Mouse (Mus musculus): ENCODE measurements at regions not wholly inside any gene's neighbourhood (a gene's known extent, or its start where the extent isn't known, plus 50 kb on each side); places are given as distances from the start of the nearest gene placed in this dataset.

GRCm38 (mm10) chr6:143287322-143287721 is 120.3 kb downstream of the Etnk1 start:
- DNase-seq, result no peak

- no peak for DNase-seq
Measured at GRCm38 (mm10) chr6:143288491-143289130, 121.6 kb downstream of the Etnk1 start.

- no peak for DNase-seq
Measured at GRCm38 (mm10) chr6:143293648-143294047, 126.6 kb downstream of the Etnk1 start.

DNA sequence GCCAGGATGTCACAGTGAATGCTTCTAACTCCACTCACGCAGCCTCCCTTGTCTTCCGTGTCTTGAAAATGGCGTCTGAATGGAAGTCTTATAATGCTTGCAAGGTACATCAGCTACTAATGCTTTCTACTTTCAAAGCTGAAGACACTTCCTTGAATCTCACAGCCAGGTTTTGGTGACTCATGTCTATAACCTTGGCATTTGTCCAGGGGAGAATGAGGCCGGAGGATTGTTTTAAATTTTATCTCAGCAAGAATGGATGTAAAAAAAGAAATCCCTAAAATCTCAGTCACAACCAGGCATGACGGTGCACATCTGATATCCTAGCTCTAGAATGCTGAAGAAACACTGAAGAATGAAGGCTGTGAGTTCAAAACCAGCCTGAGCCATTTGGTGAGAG is 131.4 kb downstream of the Etnk1 start:
- DNase-seq, result no peak

DNA sequence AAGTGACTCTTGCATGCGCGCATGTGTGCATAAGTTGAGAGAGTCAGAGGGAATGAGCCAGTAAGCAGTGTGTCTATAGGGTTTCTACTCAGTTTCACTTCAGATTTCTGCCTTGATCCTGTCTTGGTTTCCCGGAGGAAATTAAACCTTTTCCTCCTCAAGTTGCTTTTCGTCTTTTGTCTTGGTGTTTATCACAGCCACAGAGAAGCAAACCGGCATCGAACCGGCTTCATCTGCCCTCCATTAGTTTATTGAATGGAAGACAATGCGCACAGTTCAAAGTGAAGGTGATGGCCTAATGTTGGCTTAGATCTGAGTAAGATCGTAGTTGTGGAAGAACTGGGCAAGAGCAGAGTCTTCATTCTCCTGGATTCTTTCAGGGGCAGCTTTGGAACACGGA is 134.4 kb downstream of the Etnk1 start:
- DNase-seq, result no peak

GRCm38 (mm10) chr6:143307327-143307726 is 140.3 kb downstream of the Etnk1 start:
- peak; percentile 11 for DNase-seq

- DNase-seq, result no peak
Measured at GRCm38 (mm10) chr6:143315859-143316258, 148.8 kb downstream of the Etnk1 start.

GRCm38 (mm10) chr6:143320426-143320825 is 153.4 kb downstream of the Etnk1 start:
- no peak for DNase-seq

GRCm38 (mm10) chr6:143324636-143325035 is 157.6 kb downstream of the Etnk1 start:
- no peak for DNase-seq

- DNase-seq, result no peak
Measured at GRCm38 (mm10) chr6:143326956-143327722, 160.1 kb downstream of the Etnk1 start.

GRCm38 (mm10) chr6:143327788-143328187 is 160.8 kb downstream of the Etnk1 start:
- no peak for DNase-seq

DNA sequence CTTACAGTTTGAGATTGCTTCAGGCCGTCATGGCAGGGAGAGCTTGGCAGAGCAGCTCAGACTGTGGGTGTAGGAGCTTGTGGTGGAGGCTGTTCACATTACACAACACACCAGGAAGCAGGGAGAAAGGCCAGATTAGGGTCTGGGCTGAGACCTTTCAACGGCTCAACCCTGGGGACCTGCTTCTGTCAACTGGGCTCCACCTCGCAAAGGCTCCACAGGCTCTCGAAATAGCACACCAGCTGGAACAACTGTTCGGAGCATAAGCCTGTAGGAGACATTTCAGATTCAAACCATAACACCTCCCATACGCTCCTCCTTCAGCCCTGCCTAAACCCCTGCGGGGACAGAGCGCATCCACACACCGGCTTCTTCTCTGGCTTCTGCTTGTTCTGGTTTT is 161.2 kb downstream of the Etnk1 start:
- no peak for DNase-seq

GRCm38 (mm10) chr6:143329096-143329495 is 162.1 kb downstream of the Etnk1 start:
- DNase-seq, result no peak

- DNase-seq, result no peak
Measured at GRCm38 (mm10) chr6:143333493-143333892, 166.5 kb downstream of the Etnk1 start.

- DNase-seq, result no peak
Measured at GRCm38 (mm10) chr6:143336574-143336973, 169.6 kb downstream of the Etnk1 start.

DNA sequence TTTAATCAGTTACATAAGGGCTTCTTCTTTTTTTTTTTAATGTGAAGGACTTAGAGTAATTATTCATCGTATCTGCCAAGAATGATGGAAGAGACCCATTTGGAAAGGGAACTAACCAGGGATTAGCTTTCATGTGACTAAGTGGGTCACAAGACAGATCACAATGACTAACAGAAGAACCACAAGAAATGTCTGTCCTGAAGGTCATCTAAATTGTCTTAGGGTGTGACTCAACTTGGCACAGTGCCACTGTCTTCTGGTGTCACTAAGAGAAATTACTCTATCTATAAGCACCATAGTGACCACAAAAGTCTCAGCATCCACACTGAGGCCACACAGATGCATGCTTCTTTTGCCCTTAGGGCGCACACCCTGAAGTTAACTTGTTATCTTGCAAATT is 182.0 kb downstream of the Etnk1 start:
- no peak for DNase-seq

GRCm38 (mm10) chr6:143359320-143360032 is 192.5 kb downstream of the Etnk1 start:
- DNase-seq, result no peak

- DNase-seq, result no peak
Measured at GRCm38 (mm10) chr6:143361149-143361725, 194.2 kb downstream of the Etnk1 start.

DNA sequence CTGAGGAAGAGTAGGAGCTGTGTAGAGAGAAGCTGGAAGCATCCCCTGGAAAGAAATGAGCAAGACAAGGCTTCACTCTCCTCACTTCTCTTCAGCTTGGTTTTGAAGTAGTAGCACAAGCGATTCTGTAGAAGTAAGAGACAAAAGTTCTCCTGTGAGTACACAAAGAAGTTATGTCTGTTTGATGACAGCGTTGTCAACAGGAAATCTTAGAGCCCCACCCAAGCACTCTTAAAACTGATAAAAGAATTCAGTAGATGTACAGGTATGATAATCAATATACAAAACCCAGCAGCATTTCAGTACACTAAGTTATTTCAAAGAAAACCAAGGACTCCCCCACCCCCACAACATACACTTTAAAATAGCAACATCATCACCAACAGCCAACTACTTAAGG is 194.9 kb downstream of the Etnk1 start:
- no peak for DNase-seq

GRCm38 (mm10) chr6:143365840-143366239 is 198.8 kb downstream of the Etnk1 start:
- no peak for DNase-seq

DNA sequence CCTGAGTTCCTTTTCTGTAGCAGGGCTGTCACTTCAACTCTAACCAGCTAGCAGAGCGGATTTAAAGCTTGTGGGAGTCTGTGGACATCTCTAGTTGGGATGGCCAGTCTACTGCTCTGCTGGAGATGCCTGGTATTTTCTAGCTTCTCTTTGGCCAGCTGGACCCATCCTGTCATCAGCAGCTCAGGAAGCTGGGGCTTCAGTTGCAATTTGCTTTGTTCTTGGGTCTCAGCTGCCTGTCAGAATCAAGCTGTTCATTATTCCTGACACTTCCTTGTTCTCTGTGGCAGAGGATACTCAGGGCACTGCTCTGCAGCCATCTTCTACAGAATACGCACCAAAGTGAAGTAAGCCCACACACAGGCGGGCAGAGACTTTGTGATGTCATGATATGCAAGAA is 200.8 kb downstream of the Etnk1 start:
- no peak for DNase-seq

- DNase-seq, result no peak
Measured at GRCm38 (mm10) chr6:143368646-143369045, 201.6 kb downstream of the Etnk1 start.

DNA sequence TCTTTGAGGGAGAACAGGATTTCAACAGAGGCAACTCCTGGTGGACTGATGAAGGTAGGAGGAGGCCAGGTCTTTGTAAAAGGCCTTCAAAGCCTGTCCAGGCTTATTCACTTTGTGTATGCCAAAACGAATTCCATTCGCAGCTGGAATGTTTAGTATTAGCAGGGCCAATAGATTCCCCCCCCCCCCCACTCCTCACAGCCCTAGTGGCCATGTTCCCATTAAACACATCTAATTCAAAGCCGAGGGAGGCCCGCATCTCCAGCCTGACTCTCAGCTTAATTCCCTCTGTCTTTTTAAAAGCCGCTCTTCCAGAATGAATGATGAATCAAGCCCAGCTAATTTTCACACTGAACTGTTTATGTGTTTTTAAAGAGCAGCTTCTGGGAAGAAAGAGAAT is 205.5 kb downstream of the Etnk1 start:
- DNase-seq, result no peak
